Mouse (Mus musculus): ENCODE measurements around the gene Rcn3.
"Not testable (repeated sequence)": the region's sequence is repeated elsewhere in the genome, so short reads cannot be mapped to it uniquely, and the experiment has no call there.

DNA sequence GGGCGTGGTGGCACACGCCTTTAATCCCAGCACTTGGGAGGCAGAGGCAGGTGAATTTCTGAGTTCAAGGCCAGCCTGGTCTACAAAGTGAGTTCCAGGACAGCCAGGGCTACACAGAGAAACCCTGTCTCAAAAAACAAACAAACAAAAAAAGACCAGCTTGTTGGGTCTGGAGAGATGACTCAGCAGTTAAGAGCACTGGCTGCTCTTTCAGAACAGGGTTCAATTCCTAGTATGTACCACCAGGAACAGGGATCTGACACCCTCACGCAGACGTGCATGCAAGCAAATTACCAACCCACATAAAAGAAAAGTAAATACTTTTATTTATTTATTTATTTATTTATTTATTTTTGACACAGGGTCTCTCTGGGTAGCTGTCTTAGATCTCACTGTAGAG, 18.1 kb upstream of the Rcn3 start:
- TF ChIP-seq CTCF (IDR thresholded peaks at IDR 0.05; ENCODE audit: borderline replicate concordance, control insufficient read depth, extremely low read depth, insufficient read depth, low read length, poor library complexity); POLR2A (IDR thresholded peaks at IDR 0.05; ENCODE audit: control insufficient read depth, extremely low read depth, insufficient read depth, low read length, poor library complexity): not testable (repeated sequence)

Measured in thymus, adult 2 months (tissue).